Mouse (Mus musculus): ENCODE results near the gene Adk. TPM values are rescaled to one million over a fixed set of nuclear protein-coding genes. Genes with fewer than 3 reads are reported as not detected.

Gene Adk
- total and polyA plus RNA-seq, 3 experiments, result 47.9 to 129 (median 59.0) TPM

- Histone ChIP-seq H3K27me3 (replicated peaks) (no peaks in the 10 kb centered on the region), H3K9ac (ENCODE audit: insufficient read depth, low read depth) (no peak overlapping the region), H3K4me1 (ENCODE audit: control insufficient read depth in 1 of 2, insufficient read depth in 2 of 2) (no peaks in the 10 kb centered on the region), H3K36me3 (replicated peaks in 1 of 2; ENCODE audit: control insufficient read depth in 1 of 2, insufficient read depth in 1 of 2, low read length in 1 of 2) (peaks cover 3 to 7% of the 10 kb centered on the region in 2 experiments), H3K4me3 (replicated peaks in 1 of 3; ENCODE audit: low read depth in 2 of 3, low read length in 2 of 3, poor library complexity in 1 of 3) (no peak overlapping the region), H3K9me3 (replicated peaks; ENCODE audit: low read length) (no peaks in the 10 kb centered on the region), H3K27ac (ENCODE audit: insufficient read depth, low read depth) (no peak overlapping the region), H3K4me2 (ENCODE audit: insufficient read depth, low read depth, poor library complexity, severe bottlenecking) (no peak overlapping the region), H3K79me2 (replicated peaks; ENCODE audit: control insufficient read depth, extremely low read depth, insufficient read depth, poor library complexity, severe bottlenecking) (no peaks in the 10 kb centered on the region)
- dilution Hi-C loops (cut with MboI; ENCODE audit: extremely low pct_ligation_motif_present, extremely low pct_unique_long_range_greater_than_20kb, low sequenced_read_pairs), result no loop called here
- no peak for DNase-seq (ENCODE audit: extremely low read depth)
- no peak for TF ChIP-seq USF1 (IDR thresholded peaks at IDR 0.05; ENCODE audit: low read depth, low read length)
- TF ChIP-seq POLR2AphosphoS2 (IDR thresholded peaks at IDR 0.05; ENCODE audit: low read depth, low read length), result no peak
- TF ChIP-seq MYC (IDR thresholded peaks at IDR 0.05; ENCODE audit: low read depth, low read length), result no peak
- TF ChIP-seq RAD21 (IDR thresholded peaks at IDR 0.05; ENCODE audit: low read depth, low read length), result no peak
- no peak for TF ChIP-seq JUN (IDR thresholded peaks at IDR 0.05; ENCODE audit: insufficient read depth, low read depth, low read length)
- TF ChIP-seq MEF2A (IDR thresholded peaks at IDR 0.05; ENCODE audit: borderline replicate concordance, low read depth, low read length), result no peak
- in situ Hi-C loops (cut with MboI; ENCODE audit: low pct_ligation_motif_present, low pct_unique_long_range_greater_than_20kb, low sequenced_read_pairs), result no loop called here
Measured at GRCm38 (mm10) chr14:21427369-21427768, 375.0 kb downstream of the Adk start.

GRCm38 (mm10) chr14:21433415-21433814 lies 381.0 kb downstream of the Adk start:
- Histone ChIP-seq H3K4me2 (ENCODE audit: insufficient read depth, low read depth, poor library complexity, severe bottlenecking) (no peak overlapping the region), H3K27ac (ENCODE audit: insufficient read depth, low read depth) (no peak overlapping the region), H3K36me3 (replicated peaks in 1 of 2; ENCODE audit: control insufficient read depth in 1 of 2, insufficient read depth in 1 of 2, low read length in 1 of 2) (peaks cover 0 to 4% of the 10 kb centered on the region in 2 experiments), H3K9me3 (replicated peaks; ENCODE audit: low read length) (no peaks in the 10 kb centered on the region), H3K9ac (ENCODE audit: insufficient read depth, low read depth) (no peak overlapping the region), H3K27me3 (replicated peaks) (no peaks in the 10 kb centered on the region), H3K4me1 (ENCODE audit: control insufficient read depth in 1 of 2, insufficient read depth in 2 of 2) (peaks cover 0 to 6% of the 10 kb centered on the region in 2 experiments; a peak in 1 of 4 replicates), H3K4me3 (replicated peaks in 1 of 3; ENCODE audit: low read depth in 2 of 3, low read length in 2 of 3, poor library complexity in 1 of 3) (no peak overlapping the region), H3K79me2 (replicated peaks; ENCODE audit: control insufficient read depth, extremely low read depth, insufficient read depth, poor library complexity, severe bottlenecking) (no peaks in the 10 kb centered on the region)
- in situ Hi-C loops (cut with MboI; ENCODE audit: low pct_ligation_motif_present, low pct_unique_long_range_greater_than_20kb, low sequenced_read_pairs) (loop anchor here (10.0 kb wide), 1 partner anchor 49 kb away; no protein-coding TSS in a partner anchor), dilution Hi-C loops (cut with MboI; ENCODE audit: extremely low pct_ligation_motif_present, extremely low pct_unique_long_range_greater_than_20kb, low sequenced_read_pairs) (no loop called here)
- TF ChIP-seq TBP (conservative IDR thresholded peaks at IDR 0.05; ENCODE audit: low read depth, low read length), result no peak
- no peak for TF ChIP-seq JUN (IDR thresholded peaks at IDR 0.05; ENCODE audit: insufficient read depth, low read depth, low read length)
- no peak for TF ChIP-seq ZKSCAN1 (IDR thresholded peaks at IDR 0.05; ENCODE audit: borderline replicate concordance, low read depth, low read length)
- TF ChIP-seq IRF4 (IDR thresholded peaks at IDR 0.05; ENCODE audit: low read depth, low read length), result no peak
- no peak for TF ChIP-seq KAT2A (IDR thresholded peaks at IDR 0.05; ENCODE audit: insufficient replicate concordance, low read length)
- TF ChIP-seq SIN3A (IDR thresholded peaks at IDR 0.05; ENCODE audit: low read length), result no peak
- no peak for TF ChIP-seq NELFE (IDR thresholded peaks at IDR 0.05; ENCODE audit: low read depth, low read length)
- TF ChIP-seq RAD21 (IDR thresholded peaks at IDR 0.05; ENCODE audit: low read depth, low read length), result no peak
- TF ChIP-seq MXI1 (IDR thresholded peaks at IDR 0.05; ENCODE audit: low read depth, low read length), result no peak
- no peak for DNase-seq (ENCODE audit: extremely low read depth)

- Histone ChIP-seq H3K4me1 (ENCODE audit: control insufficient read depth in 1 of 2, insufficient read depth in 2 of 2) (peaks cover 0 to 6% of the 10 kb centered on the region in 2 experiments; a peak in 1 of 4 replicates), H3K36me3 (replicated peaks in 1 of 2; ENCODE audit: control insufficient read depth in 1 of 2, insufficient read depth in 1 of 2, low read length in 1 of 2) (peaks cover 0 to 4% of the 10 kb centered on the region in 2 experiments), H3K4me2 (ENCODE audit: insufficient read depth, low read depth, poor library complexity, severe bottlenecking) (no peak overlapping the region), H3K9me3 (replicated peaks; ENCODE audit: low read length) (no peaks in the 10 kb centered on the region), H3K27me3 (replicated peaks) (no peaks in the 10 kb centered on the region), H3K79me2 (replicated peaks; ENCODE audit: control insufficient read depth, extremely low read depth, insufficient read depth, poor library complexity, severe bottlenecking) (no peaks in the 10 kb centered on the region), H3K4me3 (replicated peaks in 1 of 3; ENCODE audit: low read depth in 2 of 3, low read length in 2 of 3, poor library complexity in 1 of 3) (no peak overlapping the region), H3K27ac (ENCODE audit: insufficient read depth, low read depth) (no peak overlapping the region), H3K9ac (ENCODE audit: insufficient read depth, low read depth) (no peak overlapping the region)
- no peak for DNase-seq (ENCODE audit: extremely low read depth)
- dilution Hi-C loops (cut with MboI; ENCODE audit: extremely low pct_ligation_motif_present, extremely low pct_unique_long_range_greater_than_20kb, low sequenced_read_pairs) (no loop called here), in situ Hi-C loops (cut with MboI; ENCODE audit: low pct_ligation_motif_present, low pct_unique_long_range_greater_than_20kb, low sequenced_read_pairs) (loop anchor here (10.0 kb wide), 1 partner anchor 49 kb away; no protein-coding TSS in a partner anchor)
- TF ChIP-seq JUND (conservative IDR thresholded peaks at IDR 0.05; ENCODE audit: low read depth, low read length) (no peak), POLR2A (IDR thresholded peaks at IDR 0.05; ENCODE audit: low read depth, low read length) (no peak), SIN3A (IDR thresholded peaks at IDR 0.05; ENCODE audit: low read length) (no peak), KAT2A (IDR thresholded peaks at IDR 0.05; ENCODE audit: insufficient replicate concordance, low read length) (no peak), PAX5 (IDR thresholded peaks at IDR 0.05; ENCODE audit: low read length) (no peak), EP300 (IDR thresholded peaks at IDR 0.05; ENCODE audit: low read length) (no peak), GABPA (IDR thresholded peaks at IDR 0.05; ENCODE audit: insufficient replicate concordance, low read depth, low read length) (no peak), IRF4 (IDR thresholded peaks at IDR 0.05; ENCODE audit: low read depth, low read length) (no peak), NELFE (IDR thresholded peaks at IDR 0.05; ENCODE audit: low read depth, low read length) (no peak), MAFK (IDR thresholded peaks at IDR 0.05; ENCODE audit: insufficient replicate concordance, low read length) (no peak), RCOR1 (conservative IDR thresholded peaks at IDR 0.05; ENCODE audit: low read depth, low read length) (no peak)
Measured at GRCm38 (mm10) chr14:21433995-21434394, 381.6 kb downstream of the Adk start.

Measured in CH12.LX (cell line).